Mouse (Mus musculus) ES-E14 (cell line): ENCODE results near the gene Kcnj1.

ENCODE experiments used
- CHD2 ChIP-seq: IDR thresholded peaks from 2 replicates; pipeline ENCODE4 v1.6.1; 2014; ENCODE audit warnings: mild to moderate bottlenecking, low read depth, low read length, inconsistent platforms
- HCFC1 ChIP-seq: IDR thresholded peaks from 2 replicates; pipeline ENCODE4 v1.6.1; 2012; ENCODE audit warnings: low read length, inconsistent platforms, borderline replicate concordance; ENCODE audit not compliant: insufficient read depth
- MAFK ChIP-seq: IDR thresholded peaks from 2 replicates; pipeline ENCODE4 v1.6.1; 2014; ENCODE audit warnings: mild to moderate bottlenecking, low read depth, low read length, inconsistent platforms; ENCODE audit not compliant: insufficient read depth
- ZC3H11A ChIP-seq: IDR thresholded peaks from 2 replicates; pipeline ENCODE4 v1.6.1; 2012; ENCODE audit warnings: low read depth, mild to moderate bottlenecking, inconsistent platforms, low read length, borderline replicate concordance
- ZNF384 ChIP-seq: IDR thresholded peaks from 2 replicates; pipeline ENCODE4 v1.6.1; 2012; ENCODE audit warnings: low read depth, low read length, inconsistent platforms

- TF ChIP-seq HCFC1: no peak
- no peak for TF ChIP-seq CHD2
- TF ChIP-seq ZNF384: no peak
- TF ChIP-seq MAFK: no peak
- TF ChIP-seq ZC3H11A: no peak
Observed at GRCm38 (mm10) chr9:32414956-32415355, 42.7 kb downstream of the Kcnj1 start.
